Mouse (Mus musculus) CH12.LX (cell line): ENCODE results near the gene Hsdl2. TPM values are rescaled to one million over a fixed set of nuclear protein-coding genes. Genes with fewer than 3 reads are reported as not detected.
A peak's percentile ranks its signal among the peaks of the same experiment; 100 is the strongest.

Experiments used
- DNase-seq: peaks from one replicate; pipeline ENCODE4 v3.0.0-alpha.2; 2013; ENCODE audit errors: extremely low read depth
- H3K27ac ChIP-seq: 2 replicates; pipeline ENCODE4 v1.5.1; 2012; ENCODE audit warnings: low read depth, mild to moderate bottlenecking, control low read depth, moderate library complexity; ENCODE audit not compliant: insufficient read depth
- H3K27me3 ChIP-seq: replicated peaks from 2 replicates; pipeline ENCODE3; 2012; ENCODE audit warnings: inconsistent platforms
- H3K36me3 ChIP-seq, 2 experiments: replicated peaks in 1 of 2; 2 replicates each; pipeline versions ENCODE3 to v1.6.1; 2012; ENCODE audit warnings: inconsistent platforms in 1 of 2, low read length in 1 of 2, mild to moderate bottlenecking in 1 of 2, mixed read lengths in 1 of 2, moderate library complexity in 1 of 2; ENCODE audit not compliant: control insufficient read depth in 1 of 2, insufficient read depth in 1 of 2
- H3K4me1 ChIP-seq, 2 experiments: 2 replicates each; pipeline ENCODE4 v1.6.1; 2012; ENCODE audit warnings: inconsistent platforms in 1 of 2, moderate library complexity in 1 of 2; ENCODE audit not compliant: insufficient read depth in 2 of 2, control insufficient read depth in 1 of 2
- H3K4me2 ChIP-seq: 2 replicates; pipeline ENCODE4 v1.6.1; 2012; ENCODE audit warnings: low read depth, mild to moderate bottlenecking, control low read depth; ENCODE audit not compliant: poor library complexity, insufficient read depth, severe bottlenecking
- H3K4me3 ChIP-seq, 3 experiments: fragments of 150-350 bp in 1 of 3; sonication (generic) in 1 of 3; replicated peaks in 1 of 3; 2 replicates each; pipeline versions ENCODE3 to v1.5.1; 2011 to 2012; ENCODE audit warnings: low read depth in 2 of 3, low read length in 2 of 3, mild to moderate bottlenecking in 2 of 3, moderate library complexity in 2 of 3, control low read depth in 1 of 3, improper control_type of control experiment in 1 of 3, inconsistent platforms in 1 of 3, mixed read lengths in 1 of 3; ENCODE audit not compliant: poor library complexity in 1 of 3
- H3K79me2 ChIP-seq: replicated peaks from 2 replicates; pipeline ENCODE4 v1.6.1; 2012; ENCODE audit warnings: mild to moderate bottlenecking, moderate library complexity; ENCODE audit not compliant: control insufficient read depth, poor library complexity, insufficient read depth, severe bottlenecking; ENCODE audit errors: extremely low read depth
- H3K9ac ChIP-seq: 2 replicates; pipeline ENCODE4 v1.6.1; 2012; ENCODE audit warnings: low read depth, mild to moderate bottlenecking, control low read depth, moderate library complexity; ENCODE audit not compliant: insufficient read depth
- H3K9me3 ChIP-seq: replicated peaks from 2 replicates; pipeline ENCODE3; 2012; ENCODE audit warnings: low read length, inconsistent platforms, mixed read lengths
- CHD1 ChIP-seq: IDR thresholded peaks from 2 replicates; pipeline ENCODE4 v1.6.1; 2012; ENCODE audit warnings: low read depth, low read length, improper control_type of control experiment, inconsistent platforms
- CHD2 ChIP-seq: IDR thresholded peaks from 2 replicates; pipeline ENCODE4 v1.6.1; 2011; ENCODE audit warnings: low read length, improper control_type of control experiment
- E2F4 ChIP-seq: IDR thresholded peaks from 2 replicates; pipeline ENCODE4 v1.6.1; 2011; ENCODE audit warnings: low read depth, low read length, improper control_type of control experiment; ENCODE audit not compliant: insufficient replicate concordance
- ELF1 ChIP-seq: IDR thresholded peaks from 2 replicates; pipeline ENCODE4 v1.6.1; 2014; ENCODE audit warnings: low read depth, mild to moderate bottlenecking, inconsistent platforms, low read length, improper control_type of control experiment
- EP300 ChIP-seq: IDR thresholded peaks from 2 replicates; pipeline ENCODE4 v1.6.1; 2011; ENCODE audit warnings: low read length, improper control_type of control experiment
- GABPA ChIP-seq: IDR thresholded peaks from 2 replicates; pipeline ENCODE4 v1.6.1; 2012; ENCODE audit warnings: low read depth, low read length, improper control_type of control experiment, inconsistent platforms; ENCODE audit not compliant: insufficient replicate concordance
- HCFC1 ChIP-seq: IDR thresholded peaks from 2 replicates; pipeline ENCODE4 v1.6.1; 2012; ENCODE audit warnings: low read depth, mild to moderate bottlenecking, inconsistent platforms, low read length, improper control_type of control experiment
- IRF4 ChIP-seq: IDR thresholded peaks from 2 replicates; pipeline ENCODE4 v1.6.1; 2014; ENCODE audit warnings: low read depth, mild to moderate bottlenecking, inconsistent platforms, low read length, improper control_type of control experiment
- JUN ChIP-seq: IDR thresholded peaks from 2 replicates; pipeline ENCODE4 v1.6.1; 2011; ENCODE audit warnings: low read depth, mild to moderate bottlenecking, low read length, improper control_type of control experiment, moderate library complexity; ENCODE audit not compliant: insufficient read depth
- JUND ChIP-seq: conservative IDR thresholded peaks from 2 replicates; pipeline ENCODE4 v1.6.1; 2011; ENCODE audit warnings: low read depth, low read length, improper control_type of control experiment
- KAT2A ChIP-seq: IDR thresholded peaks from 2 replicates; pipeline ENCODE4 v1.6.1; 2012; ENCODE audit warnings: low read length, improper control_type of control experiment, inconsistent platforms; ENCODE audit not compliant: insufficient replicate concordance
- MAX ChIP-seq: IDR thresholded peaks from 2 replicates; pipeline ENCODE4 v1.6.1; 2011; ENCODE audit warnings: low read length, improper control_type of control experiment
- MAZ ChIP-seq: IDR thresholded peaks from 2 replicates; pipeline ENCODE4 v1.6.1; 2012; ENCODE audit warnings: low read depth, mild to moderate bottlenecking, inconsistent platforms, low read length, improper control_type of control experiment, moderate library complexity
- MEF2A ChIP-seq: IDR thresholded peaks from 2 replicates; pipeline ENCODE4 v1.6.1; 2014; ENCODE audit warnings: low read depth, mild to moderate bottlenecking, inconsistent platforms, low read length, improper control_type of control experiment, borderline replicate concordance
- MXI1 ChIP-seq: IDR thresholded peaks from 2 replicates; pipeline ENCODE4 v1.6.1; 2011; ENCODE audit warnings: mild to moderate bottlenecking, low read depth, low read length, improper control_type of control experiment
- MYC ChIP-seq: IDR thresholded peaks from 2 replicates; pipeline ENCODE4 v1.6.1; 2011; ENCODE audit warnings: low read depth, mild to moderate bottlenecking, improper control_type of control experiment, low read length
- NELFE ChIP-seq: IDR thresholded peaks from 2 replicates; pipeline ENCODE4 v1.6.1; 2011; ENCODE audit warnings: low read depth, low read length, improper control_type of control experiment
- NRF1 ChIP-seq: IDR thresholded peaks from 2 replicates; pipeline ENCODE4 v1.6.1; 2014; ENCODE audit warnings: low read depth, mild to moderate bottlenecking, inconsistent platforms, low read length, improper control_type of control experiment, moderate library complexity
- PAX5 ChIP-seq: IDR thresholded peaks from 2 replicates; pipeline ENCODE4 v1.6.1; 2012; ENCODE audit warnings: low read length, inconsistent platforms, mixed read lengths
- POLR2A ChIP-seq: IDR thresholded peaks from 2 replicates; pipeline ENCODE4 v1.6.1; 2011; ENCODE audit warnings: low read depth, mild to moderate bottlenecking, improper control_type of control experiment, low read length
- POLR2AphosphoS2 ChIP-seq: IDR thresholded peaks from 2 replicates; pipeline ENCODE4 v1.6.1; 2011; ENCODE audit warnings: low read depth, low read length, improper control_type of control experiment
- RAD21 ChIP-seq: IDR thresholded peaks from 2 replicates; pipeline ENCODE4 v1.6.1; 2011; ENCODE audit warnings: low read depth, mild to moderate bottlenecking, low read length, improper control_type of control experiment, moderate library complexity
- SIN3A ChIP-seq: IDR thresholded peaks from 2 replicates; pipeline ENCODE4 v1.6.1; 2012; ENCODE audit warnings: low read length, improper control_type of control experiment, inconsistent platforms
- SMC3 ChIP-seq: IDR thresholded peaks from 2 replicates; pipeline ENCODE4 v1.6.1; 2011; ENCODE audit warnings: low read depth, low read length, improper control_type of control experiment
- TCF12 ChIP-seq: IDR thresholded peaks from 2 replicates; pipeline ENCODE4 v1.6.1; 2014; ENCODE audit warnings: low read depth, mild to moderate bottlenecking, inconsistent platforms, low read length, improper control_type of control experiment
- USF1 ChIP-seq: IDR thresholded peaks from 2 replicates; pipeline ENCODE4 v1.6.1; 2014; ENCODE audit warnings: low read depth, mild to moderate bottlenecking, inconsistent platforms, low read length, improper control_type of control experiment
- USF2 ChIP-seq: conservative IDR thresholded peaks from 2 replicates; pipeline ENCODE4 v1.6.1; 2011; ENCODE audit warnings: low read depth, low read length, improper control_type of control experiment
- ZMIZ1 ChIP-seq: IDR thresholded peaks from 2 replicates; pipeline ENCODE4 v1.6.1; 2012; ENCODE audit warnings: low read depth, mild to moderate bottlenecking, inconsistent platforms, low read length, improper control_type of control experiment
- ZNF384 ChIP-seq: IDR thresholded peaks from 2 replicates; pipeline ENCODE4 v1.6.1; 2012; ENCODE audit warnings: low read depth, low read length, improper control_type of control experiment, inconsistent platforms
- dilution Hi-C: fragments of 300-500 bp; cut with MboI; formaldehyde crosslinking; loops from 2 replicates; pipeline ENCODE4 v1.14.3; 2020; ENCODE audit warnings: low sequenced_read_pairs; ENCODE audit not compliant: extremely low pct_unique_long_range_greater_than_20kb, extremely low pct_ligation_motif_present
- in situ Hi-C: fragments of 300-500 bp; cut with MboI; formaldehyde crosslinking; loops from 3 replicates; pipeline ENCODE4 v1.14.3; 2019; ENCODE audit warnings: low sequenced_read_pairs, low pct_ligation_motif_present, low pct_unique_long_range_greater_than_20kb, mixed read lengths
- polyA plus RNA-seq: library from polyadenylated mRNA; unstranded; fragments of >175 nt; gene quantifications from 2 replicates; pipeline ENCODE4 v1.2.1, GENCODE M21; 2012; ENCODE audit warnings: low read depth; ENCODE audit not compliant: insufficient read length
- total RNA-seq, 2 experiments: library from RNA; depleted of rRNA; stranded (reverse); fragments of 300-350 nt in 1 of 2; fragments of >200 nt in 1 of 2; gene quantifications; 2 replicates each; pipeline ENCODE4 v1.2.3; 2012 to 2014

Gene Hsdl2
- total and polyA plus RNA-seq, 3 experiments: 7.0 to 10.4 (median 9.7) TPM

GRCm38 (mm10) chr4:59625676-59625997 lies 44.3 kb downstream of the Hsdl2 start:
- in situ Hi-C loops: no loop called here

GRCm38 (mm10) chr4:59625998-59626910 lies 44.9 kb downstream of the Hsdl2 start, which contains the start of gene E130308A19Rik:
Gene E130308A19Rik, plus strand, starts transcription at chr4:59626211.
- no peak within 1 kb of the TSS; the same call in 1 of the 2 replicates for H3K27ac ChIP-seq
- peak; percentile 80 for DNase-seq
- no peaks in the 10 kb centered on the region for H3K27me3 ChIP-seq
- H3K36me3 ChIP-seq: no peaks in the 10 kb centered on the region
- peak within 1 kb of the TSS; percentile 75 for H3K4me2 ChIP-seq
- peak within 1 kb of the TSS; percentile 72 to 89 (median 78) for H3K4me3 ChIP-seq
- dilution Hi-C loops (no loop called here), in situ Hi-C loops (no loop called here)
- H3K4me1 ChIP-seq: peaks cover 4 to 23% of the 10 kb centered on the region in 2 experiments; a peak in 2 of 4 replicates
- H3K9ac ChIP-seq: peak within 1 kb of the TSS; percentile 80
- H3K9me3 ChIP-seq: peaks cover 6% of the 10 kb centered on the region
- no peaks in the 10 kb centered on the region for H3K79me2 ChIP-seq
- TF ChIP-seq NRF1 (peak; percentile 58), NELFE (peak; percentile 73; the same call in 1 of the 2 replicates), IRF4 (no peak), ZMIZ1 (peak; percentile 65), SMC3 (no peak), GABPA (no peak), POLR2AphosphoS2 (no peak), RAD21 (no peak), JUND (no peak), MXI1 (peak; percentile 80; the same call in 1 of the 2 replicates), EP300 (no peak), CHD2 (no peak), JUN (no peak), KAT2A (no peak), MEF2A (no peak), TCF12 (peak; percentile 49), ELF1 (peak; percentile 78), USF2 (no peak), CHD1 (no peak), PAX5 (no peak), USF1 (no peak), HCFC1 (peak; percentile 63), MYC (no peak), SIN3A (0 out of 2 replicates have a peak, but pooled peaks have one; percentile 36), E2F4 (no peak), MAZ (no peak), ZNF384 (no peak), MAX (no peak)

More at GRCm38 (mm10) chr4:59625676-59625997, 44.3 kb downstream of the Hsdl2 start:
- dilution Hi-C loops: no loop called here
- TF ChIP-seq KAT2A (no peak), SIN3A (0 out of 2 replicates have a peak, but pooled peaks have one; percentile 48), MAX (no peak), POLR2A (no peak), ELF1 (no peak), NRF1 (no peak), HCFC1 (no peak)
- DNase-seq: peak; percentile 35
- Histone ChIP-seq H3K36me3 (no peaks in the 10 kb centered on the region), H3K9ac (peak overlapping the region; percentile 80), H3K9me3 (peaks cover 6% of the 10 kb centered on the region), H3K4me3 (peak overlapping the region; percentile 72 to 89 (median 78)), H3K79me2 (no peaks in the 10 kb centered on the region), H3K27me3 (no peaks in the 10 kb centered on the region), H3K4me2 (peak overlapping the region; percentile 75; the same call in 1 of the 2 replicates), H3K27ac (no peak overlapping the region; the same call in 1 of the 2 replicates), H3K4me1 (peaks cover 4 to 23% of the 10 kb centered on the region in 2 experiments; a peak in 2 of 4 replicates)
